Mouse (Mus musculus) forebrain, embryonic 14.5 days (tissue): Measurements from ENCODE around the gene Apeh. TPM values are rescaled to one million over a fixed set of nuclear protein-coding genes. Genes with fewer than 3 reads are reported as not detected.

Experiments
- ATAC-seq: fragments of 200-750 bp; cut with Nextera tagmentation; 2 replicates; pipeline ENCODE4 v1.8.0; 2017; ENCODE audit warnings: mild to moderate bottlenecking, moderate library complexity
- DNase-seq: peaks from one replicate; pipeline ENCODE4 v3.0.0-alpha.2; 2015; ENCODE audit warnings: low spot score
- H3K27ac ChIP-seq: fragments of 300-500 bp; sonication (generic); 2 replicates; pipeline ENCODE4 v1.5.1; 2014; ENCODE audit warnings: low read depth, mild to moderate bottlenecking, control low read depth, low read length, moderate library complexity
- H3K27me3 ChIP-seq: fragments of 300-500 bp; sonication (generic); replicated peaks from 2 replicates; pipeline ENCODE4 v1.6.1; 2014; ENCODE audit warnings: low read length, control low read depth, mixed read lengths; ENCODE audit not compliant: control insufficient read depth, insufficient read depth
- H3K36me3 ChIP-seq: fragments of 300-500 bp; sonication (generic); 2 replicates; pipeline ENCODE4 v1.6.1; 2014; ENCODE audit warnings: low read length, control low read depth; ENCODE audit not compliant: control insufficient read depth, insufficient read depth
- H3K4me1 ChIP-seq: fragments of 300-500 bp; sonication (generic); 2 replicates; pipeline ENCODE4 v1.6.1; 2014; ENCODE audit warnings: antibody characterized with exemption, low read length, control low read depth; ENCODE audit not compliant: control insufficient read depth, insufficient read depth
- H3K4me2 ChIP-seq: fragments of 300-500 bp; sonication (generic); 2 replicates; pipeline ENCODE4 v1.6.1; 2014; ENCODE audit warnings: mild to moderate bottlenecking, control low read depth, low read length
- H3K4me3 ChIP-seq: fragments of 300-500 bp; sonication (generic); 2 replicates; pipeline ENCODE4 v1.5.1; 2014; ENCODE audit warnings: low read depth, low read length, control low read depth
- H3K9ac ChIP-seq: fragments of 300-500 bp; sonication (generic); 2 replicates; pipeline ENCODE4 v1.6.1; 2014; ENCODE audit warnings: mild to moderate bottlenecking, low read length, control low read depth, moderate library complexity
- H3K9me3 ChIP-seq: fragments of 300-500 bp; sonication (generic); replicated peaks from 2 replicates; pipeline ENCODE4 v1.6.1; 2016; ENCODE audit warnings: low read length, control low read depth, mixed read lengths; ENCODE audit not compliant: control insufficient read depth
- WGBS: fragments of 180-500 bp; shearing (Covaris S2); extraction: QIAGEN DNeasy Blood & Tissue Kit; methylation state at CpG from one replicate; pipeline ENCODE4 v1.1.7; 2014; 5-methylcytosine and 5-hydroxymethylcytosine counted together
- polyA plus RNA-seq: library from polyadenylated mRNA; unstranded; fragments of >200 nt; fragmentation: Nextera tagmentation; extraction: Ambion mirVana; gene quantifications from 2 replicates; pipeline ENCODE4 v1.2.1, GENCODE M21; 2014

The Apeh gene
- polyA plus RNA-seq = 39.1 and 43.0 TPM in 2 replicates

- no peaks in the 10 kb centered on the region for H3K9me3 ChIP-seq
- peak within 1 kb of the TSS; percentile 63 for H3K27ac ChIP-seq
- peak; percentile 96 for ATAC-seq
- under 1% methylated on average over 50 of the region's 52 CpGs for WGBS
- DNase-seq = peak; percentile 93
- peak within 1 kb of the TSS; percentile 97 for H3K4me2 ChIP-seq
- H3K27me3 ChIP-seq = no peaks in the 10 kb centered on the region
- H3K36me3 ChIP-seq = peaks cover 40% of the 10 kb centered on the region
- H3K4me1 ChIP-seq = peaks cover 6% of the 10 kb centered on the region
- H3K9ac ChIP-seq = peak within 1 kb of the TSS; percentile 72
- peak within 1 kb of the TSS; percentile 57 for H3K4me3 ChIP-seq
Observed at GRCm38 (mm10) chr9:108094184-108094941, at the start of gene Apeh. Apeh (minus strand) TSS chr9:108094606.

- Histone ChIP-seq H3K4me3 (no peak overlapping the region), H3K4me1 (no peaks in the 10 kb centered on the region), H3K36me3 (peaks cover 9% of the 10 kb centered on the region), H3K9me3 (no peaks in the 10 kb centered on the region), H3K27ac (no peak overlapping the region), H3K4me2 (no peak overlapping the region), H3K9ac (no peak overlapping the region), H3K27me3 (no peaks in the 10 kb centered on the region)
- no peak for DNase-seq
- ATAC-seq = no peak
- WGBS = 89% methylated on average over 2 of the region's 2 CpGs
Observed at GRCm38 (mm10) chr9:108143470-108143869, 49.1 kb upstream of the Apeh start.

GRCm38 (mm10) chr9:108141387-108141786 is 47.0 kb upstream of the Apeh start:
- Histone ChIP-seq H3K4me2 (no peak overlapping the region), H3K27me3 (no peaks in the 10 kb centered on the region), H3K9ac (no peak overlapping the region), H3K9me3 (no peaks in the 10 kb centered on the region), H3K27ac (no peak overlapping the region), H3K4me1 (no peaks in the 10 kb centered on the region), H3K36me3 (peaks cover 18% of the 10 kb centered on the region), H3K4me3 (no peak overlapping the region)
- no peak for ATAC-seq
- DNase-seq = no peak
- WGBS = 91% methylated on average over 10 of the region's 10 CpGs

- H3K4me1 ChIP-seq = no peaks in the 10 kb centered on the region
- WGBS = 79% methylated on average over 7 of the region's 7 CpGs
- ATAC-seq = no peak
- H3K27ac ChIP-seq = no peak overlapping the region
- no peak overlapping the region for H3K9ac ChIP-seq
- no peak for DNase-seq
- no peak overlapping the region for H3K4me3 ChIP-seq
- no peak overlapping the region for H3K4me2 ChIP-seq
- no peaks in the 10 kb centered on the region for H3K27me3 ChIP-seq
- no peaks in the 10 kb centered on the region for H3K9me3 ChIP-seq
- peaks cover 18% of the 10 kb centered on the region for H3K36me3 ChIP-seq
Observed at GRCm38 (mm10) chr9:108139963-108140695, 45.7 kb upstream of the Apeh start.

- 87% methylated on average over 17 of the region's 17 CpGs for WGBS
- Histone ChIP-seq H3K27me3 (no peaks in the 10 kb centered on the region), H3K36me3 (peaks cover 18% of the 10 kb centered on the region), H3K4me3 (no peak overlapping the region), H3K9ac (no peak overlapping the region), H3K27ac (no peak overlapping the region), H3K9me3 (no peaks in the 10 kb centered on the region), H3K4me2 (no peak overlapping the region), H3K4me1 (no peaks in the 10 kb centered on the region)
- ATAC-seq (no peak), DNase-seq (no peak)
Observed at GRCm38 (mm10) chr9:108139169-108139962, 45.0 kb upstream of the Apeh start.

- DNase-seq (no peak), ATAC-seq (no peak)
- Histone ChIP-seq H3K4me3 (no peak overlapping the region), H3K4me1 (no peaks in the 10 kb centered on the region), H3K36me3 (peaks cover 18% of the 10 kb centered on the region), H3K9ac (no peak overlapping the region), H3K9me3 (no peaks in the 10 kb centered on the region), H3K4me2 (no peak overlapping the region), H3K27me3 (no peaks in the 10 kb centered on the region), H3K27ac (no peak overlapping the region)
- 76% methylated on average over 6 of the region's 6 CpGs for WGBS
Observed at GRCm38 (mm10) chr9:108138118-108138517, 43.7 kb upstream of the Apeh start.

GRCm38 (mm10) chr9:108137523-108137922 is 43.1 kb upstream of the Apeh start:
- Histone ChIP-seq H3K9me3 (no peaks in the 10 kb centered on the region), H3K27ac (no peak overlapping the region), H3K27me3 (no peaks in the 10 kb centered on the region), H3K4me1 (no peaks in the 10 kb centered on the region), H3K4me3 (no peak overlapping the region), H3K36me3 (peaks cover 18% of the 10 kb centered on the region), H3K4me2 (no peak overlapping the region), H3K9ac (no peak overlapping the region)
- DNase-seq (no peak), ATAC-seq (no peak)
- 75% methylated on average over 17 of the region's 17 CpGs for WGBS

GRCm38 (mm10) chr9:108136930-108137462 is 42.6 kb upstream of the Apeh start:
- no peak overlapping the region for H3K27ac ChIP-seq
- no peaks in the 10 kb centered on the region for H3K4me1 ChIP-seq
- 82% methylated on average over 6 of the region's 6 CpGs for WGBS
- no peak overlapping the region for H3K4me2 ChIP-seq
- peaks cover 18% of the 10 kb centered on the region for H3K36me3 ChIP-seq
- DNase-seq (no peak), ATAC-seq (no peak)
- H3K9ac ChIP-seq = no peak overlapping the region
- H3K9me3 ChIP-seq = no peaks in the 10 kb centered on the region
- no peak overlapping the region for H3K4me3 ChIP-seq
- H3K27me3 ChIP-seq = no peaks in the 10 kb centered on the region
